Mouse (Mus musculus) 3T3-L1 (cell line): ENCODE data around the gene Hnrnpm.
"Not testable (repeated sequence)": the region's sequence is repeated elsewhere in the genome, so short reads cannot be mapped to it uniquely, and the experiment has no call there.

Experiments
- DNase-seq: peaks from one replicate; pipeline ENCODE4 v3.0.0-alpha.2; 2015; ENCODE audit warnings: low read depth, low spot score

Hnrnpm gene

DNA sequence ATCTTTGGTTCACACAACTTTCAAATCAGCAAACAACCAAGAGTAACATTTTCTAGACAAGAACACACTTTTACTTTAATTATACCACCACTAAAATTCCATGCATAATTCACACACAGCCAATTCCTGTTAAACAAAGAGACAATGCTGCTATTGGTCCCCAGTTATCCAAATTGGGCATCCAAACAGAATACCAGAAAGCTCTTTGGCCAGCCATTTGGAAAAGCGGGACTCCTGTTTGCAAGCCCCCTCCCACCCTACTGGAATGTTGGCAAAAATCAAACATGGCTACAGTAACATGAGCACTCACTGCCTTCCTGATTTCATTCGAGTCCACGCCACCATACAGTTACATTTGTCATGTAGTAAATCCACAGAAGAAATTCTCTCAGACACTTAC is 17.0 kb downstream of the Hnrnpm start:
- no peak for DNase-seq

DNA sequence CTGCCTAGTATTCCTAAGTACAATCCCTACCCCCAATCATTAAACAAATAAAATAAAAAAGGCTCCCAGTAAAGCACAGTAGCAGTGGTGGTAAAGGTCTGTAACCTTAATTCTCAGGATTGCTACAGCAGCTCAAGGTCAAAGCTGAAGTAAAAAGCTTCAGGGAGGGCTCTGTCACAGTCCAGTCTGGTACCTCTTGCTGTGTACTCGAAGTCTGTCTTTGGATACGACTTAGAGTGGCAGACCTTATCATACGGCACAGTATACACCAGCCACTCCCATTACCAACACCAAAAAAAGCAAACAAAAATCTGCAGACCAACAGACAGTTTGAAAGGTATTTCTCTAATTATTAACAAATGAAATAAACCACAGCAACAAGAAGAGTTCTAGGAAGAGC is 19.8 kb downstream of the Hnrnpm start:
- DNase-seq: no peak

DNA sequence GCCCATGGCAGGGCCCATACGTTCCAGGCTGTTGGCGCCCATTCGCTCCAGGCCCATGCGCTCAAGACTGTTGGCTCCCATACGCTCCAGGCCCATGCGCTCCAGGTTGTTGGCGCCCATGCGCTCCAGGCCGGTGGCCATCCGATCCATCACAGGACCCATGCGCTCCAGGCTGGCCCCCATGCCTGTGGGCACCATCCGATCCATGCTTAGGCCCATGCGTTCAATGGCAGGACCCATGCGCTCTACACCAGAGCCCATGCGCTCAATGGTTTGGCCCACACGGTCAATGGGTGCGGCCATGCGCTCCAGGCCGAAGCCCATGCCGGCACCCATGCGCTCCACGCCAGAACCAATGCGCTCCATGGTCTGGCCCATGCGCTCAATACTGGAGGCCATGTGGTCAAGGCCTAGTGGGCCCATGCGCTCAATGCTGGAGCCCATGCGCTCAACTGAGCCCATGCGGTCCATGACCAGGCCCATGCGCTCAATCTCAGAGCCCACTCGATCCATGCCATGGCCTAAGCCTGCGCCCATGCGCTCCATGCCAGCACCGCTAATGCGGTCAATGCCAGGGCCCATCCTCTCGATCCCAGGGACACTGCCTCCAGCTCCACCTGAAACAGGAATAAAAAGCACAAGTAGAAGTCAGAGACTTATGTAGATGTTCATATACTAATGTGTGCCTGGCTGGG is 36.7 kb downstream of the Hnrnpm start:
- DNase-seq: no peak

DNA sequence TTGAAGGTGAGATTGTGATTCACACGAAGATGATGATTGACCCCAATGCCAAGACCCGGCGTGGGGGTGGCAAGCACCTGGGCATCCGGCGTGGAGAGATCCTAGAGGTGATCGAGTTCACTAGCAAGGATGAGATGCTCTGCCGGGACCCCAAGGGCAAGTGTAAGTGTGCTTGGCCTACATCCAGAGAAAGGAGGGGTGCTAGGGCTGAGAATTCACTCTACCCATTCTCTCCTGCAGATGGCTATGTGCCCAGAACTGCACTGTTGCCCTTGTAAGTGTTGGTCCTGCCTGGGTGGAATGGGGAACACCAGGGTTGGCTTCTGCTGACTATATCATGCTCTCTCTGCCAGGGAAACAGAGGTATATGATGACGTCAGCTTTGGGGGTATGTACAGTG is 41.6 kb downstream of the Hnrnpm start:
- DNase-seq: no peak

DNA sequence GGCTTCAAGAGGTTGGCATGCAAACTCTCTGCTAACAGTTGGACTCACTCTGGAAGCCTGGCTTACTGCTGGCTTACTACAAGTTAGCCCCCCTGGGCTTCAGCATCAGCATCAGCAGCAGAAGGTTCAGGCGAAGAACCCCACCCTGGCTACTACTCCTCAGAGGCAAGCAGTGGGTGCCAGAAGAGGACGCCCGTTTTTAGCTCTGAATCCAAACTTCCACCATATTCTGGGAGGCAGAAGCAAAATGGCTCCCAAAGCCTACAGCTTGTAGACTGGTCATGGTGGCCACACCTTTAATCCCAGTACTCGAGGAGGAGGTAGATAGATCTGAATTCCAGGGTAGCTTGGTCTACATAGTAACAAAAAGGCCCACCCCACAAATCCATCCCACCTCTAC is 42.6 kb downstream of the Hnrnpm start:
- no peak for DNase-seq

DNA sequence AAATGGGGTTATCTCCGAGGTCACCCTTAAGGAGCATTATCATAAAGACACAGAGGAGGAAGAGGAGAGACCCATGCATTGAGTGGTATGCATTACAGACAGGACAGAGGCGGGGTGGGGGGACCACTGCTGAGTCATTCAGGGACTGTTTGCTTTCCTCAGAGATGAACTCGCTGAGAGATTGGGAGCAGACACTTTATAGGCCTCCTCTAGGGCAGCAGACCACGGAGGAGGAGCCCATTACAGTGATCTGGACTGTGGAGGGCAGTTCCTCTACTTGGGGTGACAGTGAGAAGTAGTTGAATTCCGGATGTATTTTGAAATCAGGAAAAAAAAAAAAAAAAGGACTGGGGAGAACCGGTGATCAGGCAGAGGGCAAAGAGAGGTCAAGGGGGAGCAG is 46.9 kb downstream of the Hnrnpm start:
- no peak for DNase-seq

DNA sequence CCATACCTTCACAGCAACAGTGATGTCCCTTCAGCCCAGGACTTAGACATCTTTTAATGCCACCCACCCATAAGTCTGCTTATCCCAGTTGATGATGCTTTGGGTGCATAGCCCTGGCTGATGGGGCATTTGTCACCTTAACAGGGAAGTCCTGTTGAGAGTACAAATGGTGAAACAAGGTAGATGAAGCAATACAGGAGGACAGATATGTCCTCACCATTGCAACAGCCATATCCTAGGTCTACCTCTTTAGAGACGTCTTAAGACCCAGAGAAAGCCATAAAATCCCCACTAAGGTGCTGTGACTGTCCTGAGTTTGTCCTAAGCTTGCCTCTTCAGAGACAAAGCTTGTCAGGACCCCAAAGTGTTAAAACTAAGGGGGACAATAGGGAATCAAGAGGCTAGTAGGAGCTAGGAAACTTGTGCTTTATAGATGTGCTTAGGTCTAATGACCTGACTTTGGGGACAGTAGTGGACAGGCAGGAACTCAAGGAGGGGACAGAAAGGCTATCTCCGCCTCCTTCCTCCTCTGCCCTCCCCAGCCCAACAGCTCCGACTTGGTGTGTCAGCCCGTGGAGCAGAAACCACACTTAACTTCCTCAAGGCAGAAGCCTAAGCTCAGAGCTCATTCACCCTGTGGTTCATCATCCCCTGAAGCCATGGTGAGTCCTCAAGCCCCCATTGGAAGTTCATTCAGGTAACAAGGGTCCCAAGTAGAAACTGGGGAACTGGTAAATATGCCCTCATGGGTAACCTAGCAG is 49.0 kb downstream of the Hnrnpm start, which contains the start of gene Pram1:
Gene Pram1 (plus strand): TSS at position 541 of the 761 bp plus-strand sequence.
- no peak for DNase-seq

DNA sequence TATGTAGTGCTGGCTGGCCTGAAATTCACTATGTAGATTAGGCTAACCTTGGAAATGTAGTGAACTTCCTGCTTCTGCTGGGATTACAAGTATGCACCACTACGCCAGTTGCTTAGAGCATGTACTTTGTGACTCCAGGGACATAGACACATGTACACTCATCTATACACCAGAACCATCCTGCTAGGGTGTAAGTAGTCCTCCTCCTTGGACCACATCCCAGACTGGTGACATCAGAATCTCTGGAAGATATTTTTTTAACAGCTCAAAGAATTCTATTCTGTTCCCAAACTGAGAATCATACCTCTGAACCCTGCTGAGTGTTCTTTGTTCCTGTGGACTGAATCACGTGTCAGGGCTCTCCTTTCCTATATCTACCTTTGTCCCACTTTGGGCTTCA is 49.6 kb downstream of the Hnrnpm start:
- peak; percentile 85 for DNase-seq

DNA sequence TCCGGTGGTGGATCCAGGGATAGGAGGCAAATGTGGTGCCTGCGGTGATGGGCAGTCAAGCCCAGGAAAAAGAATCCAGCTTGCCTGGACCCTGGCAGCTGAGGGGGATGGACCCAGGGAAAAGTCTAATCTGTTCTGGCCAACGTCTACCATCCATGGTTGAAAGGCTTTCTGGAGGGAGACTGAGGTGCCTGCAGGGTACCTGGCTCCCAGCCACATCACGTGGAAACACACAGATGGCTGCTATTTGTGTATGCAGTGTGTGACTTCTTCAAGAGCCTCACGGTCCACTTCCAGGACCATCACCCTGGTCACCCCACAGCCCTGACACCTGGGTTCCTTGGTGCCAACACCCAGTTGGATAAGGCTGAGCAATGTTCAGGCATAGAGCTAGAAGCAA is 54.9 kb downstream of the Hnrnpm start:
- no peak for DNase-seq

DNA sequence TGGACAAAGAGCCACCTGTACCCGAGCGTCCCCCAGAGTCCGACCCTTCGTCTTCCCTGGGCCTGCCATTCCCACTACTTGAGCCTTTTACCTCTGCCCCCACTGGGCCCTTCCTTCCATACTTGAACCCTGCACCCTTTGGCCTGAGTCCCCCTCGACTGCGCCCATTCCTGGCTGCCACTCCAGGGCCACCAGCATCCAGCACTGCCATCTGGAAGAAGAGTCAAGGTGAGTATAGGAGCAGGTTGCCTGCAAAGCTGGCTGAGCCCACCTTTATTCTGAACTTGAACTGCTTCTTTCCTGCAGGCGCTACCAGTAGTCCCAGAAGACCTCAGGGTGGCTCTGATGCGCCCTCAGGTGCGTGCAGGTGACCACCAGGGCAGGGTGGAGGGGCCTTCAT is 55.4 kb downstream of the Hnrnpm start:
- DNase-seq: no peak

DNA sequence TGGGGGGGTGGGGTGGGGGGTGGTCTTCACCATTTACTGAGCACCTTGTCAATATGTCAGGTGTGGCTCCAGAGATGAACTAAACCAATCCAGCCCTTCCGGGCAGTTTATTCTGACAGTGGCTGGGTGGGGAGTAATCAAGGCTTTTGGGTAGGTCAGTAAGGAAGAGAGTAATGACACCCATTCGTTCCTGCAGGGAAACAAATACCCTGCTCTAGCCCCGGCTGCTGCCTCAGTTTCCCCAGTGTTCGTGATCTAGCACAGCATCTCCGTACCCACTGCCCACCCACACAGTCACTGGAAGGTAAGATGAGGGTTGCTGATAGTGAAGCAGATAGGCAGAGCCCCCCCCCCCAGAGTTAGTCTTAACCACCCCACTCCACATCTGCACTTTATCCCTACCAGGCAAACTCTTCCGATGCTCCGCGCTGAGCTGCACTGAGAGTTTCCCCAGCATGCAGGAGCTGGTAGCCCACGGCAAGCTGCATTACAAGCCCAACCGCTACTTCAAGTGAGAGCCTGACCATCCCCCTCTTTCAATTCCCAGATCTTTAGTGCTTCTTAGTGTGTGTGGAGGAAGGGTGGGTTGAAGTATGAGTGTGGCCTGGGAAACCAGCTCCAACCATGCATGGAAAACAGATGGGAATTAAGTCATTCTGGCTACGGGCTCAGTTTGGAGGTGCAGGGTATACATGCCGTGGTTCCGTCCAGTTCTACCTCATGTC is 56.3 kb downstream of the Hnrnpm start:
- peak; percentile 55 for DNase-seq

DNA sequence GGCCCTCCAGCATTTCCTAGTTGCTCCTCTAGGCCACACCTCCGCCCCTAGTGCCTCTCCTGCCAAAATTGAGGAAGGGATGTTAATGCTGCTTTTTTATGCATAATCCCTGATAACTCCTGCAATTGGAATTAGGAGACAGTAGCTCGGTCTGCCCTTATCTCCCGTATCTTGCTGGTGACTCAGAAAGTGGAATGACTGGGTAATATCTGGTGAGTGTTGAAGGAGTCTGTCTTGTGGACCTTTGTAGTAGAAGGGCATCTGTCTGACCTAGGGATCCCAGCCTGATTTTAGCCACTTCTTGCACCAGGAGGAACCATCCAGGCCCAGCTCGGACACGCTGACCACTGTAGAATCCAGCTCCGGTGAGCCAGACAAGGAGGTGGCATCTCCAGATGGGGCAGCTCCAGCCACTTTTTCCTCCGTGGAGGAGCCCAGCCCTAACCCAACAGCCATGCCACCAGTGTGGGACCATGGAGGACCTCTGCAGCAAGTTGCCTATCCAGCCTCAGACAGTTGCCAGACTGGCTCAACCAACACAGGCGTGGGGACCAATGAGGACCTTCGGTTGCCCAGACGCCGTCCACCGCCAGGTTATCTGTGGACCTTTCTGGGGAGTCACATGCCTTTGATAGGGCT is 57.1 kb downstream of the Hnrnpm start:
- DNase-seq: no peak

DNA sequence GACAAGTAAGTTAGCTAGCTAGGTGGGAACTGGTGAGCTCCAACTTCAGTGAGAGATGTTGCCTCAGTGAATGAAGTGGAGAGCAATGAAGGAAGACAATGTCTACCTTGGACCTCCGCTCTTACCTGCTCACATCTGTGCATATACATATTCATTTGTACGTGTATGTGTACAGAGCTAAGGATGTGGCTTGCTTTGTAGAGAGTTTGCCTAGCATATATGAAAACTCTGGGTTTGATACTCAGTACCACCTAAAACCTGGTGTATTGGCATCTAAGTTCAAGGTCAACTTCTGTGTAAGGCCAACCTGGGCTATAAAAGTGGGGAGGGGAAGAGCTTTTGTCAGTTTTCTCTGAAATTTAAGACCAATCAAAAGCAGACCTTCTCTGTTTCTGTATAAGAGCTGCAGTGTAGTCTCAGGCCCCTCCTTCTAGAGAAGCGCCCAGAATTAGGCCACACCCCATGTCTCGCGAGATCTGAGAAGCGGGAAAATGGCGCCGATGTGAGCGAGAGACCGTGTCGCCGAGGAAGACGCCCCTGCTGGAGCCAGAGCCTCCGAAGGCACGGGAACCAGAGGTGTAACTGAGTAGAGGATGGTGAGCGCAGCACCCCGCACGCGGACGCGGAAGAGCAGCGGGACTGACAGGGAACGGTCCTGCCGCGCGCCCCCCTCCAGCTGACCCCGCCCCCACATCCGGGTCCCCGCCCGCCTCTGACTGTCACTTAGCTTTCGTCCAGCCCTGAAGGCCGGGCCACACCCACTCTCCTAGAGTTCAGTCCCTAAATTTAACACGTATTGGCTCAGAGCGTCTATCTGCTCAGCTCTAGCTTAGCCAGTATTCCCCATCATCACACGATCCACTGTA is 57.8 kb downstream of the Hnrnpm start, which contains the start of gene Zfp414:
Gene Zfp414 (plus strand): TSS at position 470 of the 866 bp plus-strand sequence.
- peak; percentile 97 for DNase-seq

DNA sequence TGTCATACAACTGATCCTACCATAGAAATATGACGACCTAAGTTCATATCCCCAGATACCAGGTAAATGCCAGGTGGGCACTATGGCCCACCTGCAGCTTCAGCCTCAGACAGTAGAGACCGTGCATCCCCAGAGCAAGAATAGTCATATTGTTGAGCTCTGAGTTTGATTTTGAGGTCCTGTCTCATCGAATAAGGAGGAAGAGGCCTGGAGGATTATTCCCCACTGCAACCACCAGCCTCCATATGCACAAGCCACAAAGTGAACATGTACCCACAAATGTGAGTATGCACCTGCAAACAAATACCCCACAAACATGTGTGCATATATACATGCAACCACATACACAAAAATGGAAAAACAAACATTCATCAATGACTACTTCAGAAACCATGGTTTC is 59.4 kb downstream of the Hnrnpm start:
- no peak for DNase-seq

DNA sequence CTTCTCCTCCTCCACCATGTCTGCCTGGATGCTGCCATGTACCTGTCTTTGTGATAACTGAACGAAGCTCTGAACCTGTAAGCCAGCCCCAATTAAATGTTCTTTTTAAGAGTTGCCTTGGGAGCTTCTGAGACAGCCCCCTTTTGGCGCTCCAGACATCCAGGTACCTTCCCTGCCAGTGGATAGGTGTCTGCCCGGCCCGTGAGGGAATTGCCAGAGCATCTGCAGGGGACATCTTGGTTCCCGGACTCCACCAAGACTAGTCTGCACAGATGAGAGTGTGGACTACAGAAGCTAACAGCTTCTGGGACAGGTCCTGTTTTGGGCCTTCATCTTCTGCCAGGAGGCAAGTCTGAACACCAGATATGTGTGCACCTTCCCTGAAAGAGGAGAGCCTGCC is 72.9 kb downstream of the Hnrnpm start:
- not testable (repeated sequence) for DNase-seq

DNA sequence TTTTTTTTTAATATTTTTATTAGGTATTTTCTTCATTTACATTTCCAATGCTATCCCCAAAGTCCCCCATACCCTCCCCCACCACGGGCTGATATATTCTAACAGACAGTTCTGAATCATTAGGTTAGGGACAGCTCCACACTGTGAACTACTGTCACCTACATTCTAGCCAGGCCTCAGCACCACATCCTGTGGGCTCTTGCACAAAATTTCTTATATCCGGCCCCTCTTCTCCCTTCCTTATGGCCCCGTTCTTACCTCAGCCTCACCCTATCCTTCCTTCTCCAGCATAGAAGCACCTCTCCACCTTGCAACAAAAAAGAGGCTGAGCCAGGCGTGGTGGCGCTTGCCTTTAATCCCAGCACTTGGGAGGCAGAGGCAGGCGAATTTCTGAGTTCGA is 76.1 kb downstream of the Hnrnpm start:
- no peak for DNase-seq

DNA sequence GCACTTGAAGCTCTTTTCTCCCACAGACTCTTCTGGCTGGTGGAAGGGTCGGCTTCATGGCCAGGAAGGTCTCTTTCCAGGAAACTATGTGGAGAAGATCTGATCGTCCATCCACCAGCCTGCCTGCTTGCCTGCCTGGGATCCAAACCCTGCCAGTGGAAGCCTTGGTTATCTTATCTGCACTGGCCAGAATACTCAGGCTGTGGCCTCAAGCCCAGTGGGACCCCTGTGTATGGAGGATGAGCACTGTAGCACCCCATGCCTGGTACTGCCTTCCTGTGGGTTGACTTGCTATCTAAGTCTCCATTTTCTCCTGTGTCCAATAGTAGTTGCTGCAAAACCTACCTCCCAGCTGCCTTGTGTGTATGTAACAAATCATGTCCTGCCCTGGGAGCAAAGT is 79.4 kb downstream of the Hnrnpm start:
- DNase-seq: no peak

DNA sequence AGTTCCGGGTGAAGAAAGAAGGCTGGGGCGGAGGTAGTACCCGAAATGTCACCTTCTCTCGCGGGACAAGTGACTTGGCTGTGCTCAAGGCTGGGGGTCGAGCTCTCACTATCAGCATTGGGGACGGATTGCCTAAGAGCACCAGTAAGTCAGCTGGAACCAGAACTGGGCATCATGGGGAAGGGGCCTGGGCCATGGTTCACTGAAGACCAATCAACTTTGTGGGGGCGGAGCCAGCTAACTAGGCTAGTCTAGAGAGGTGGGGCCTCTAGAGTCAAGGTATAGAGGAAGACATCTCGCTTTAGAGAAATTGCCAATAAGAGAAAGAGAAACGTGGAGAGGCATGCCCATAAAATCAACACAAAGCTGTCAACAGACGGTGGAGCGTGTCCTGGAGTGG is 84.7 kb downstream of the Hnrnpm start:
- no peak for DNase-seq

DNA sequence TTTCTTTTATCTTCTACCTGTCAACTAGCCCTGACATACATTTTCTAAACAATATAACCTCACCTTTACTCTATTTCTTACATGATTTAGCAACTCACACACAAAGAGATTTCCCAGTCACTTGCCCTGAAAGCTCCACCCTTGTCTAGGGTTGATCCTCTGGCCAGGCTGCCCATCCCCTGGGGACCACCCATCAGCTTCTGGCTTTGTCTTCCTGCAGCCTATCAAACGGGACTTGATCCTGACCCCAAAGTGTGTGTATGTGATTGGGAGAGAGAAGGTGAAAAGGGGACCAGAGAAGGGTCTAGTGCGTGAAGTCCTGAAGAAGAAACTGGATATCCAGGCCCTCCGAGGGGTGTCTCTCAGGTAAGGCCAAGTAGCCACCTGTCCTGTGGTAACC is 85.8 kb downstream of the Hnrnpm start:
- DNase-seq: no peak

DNA sequence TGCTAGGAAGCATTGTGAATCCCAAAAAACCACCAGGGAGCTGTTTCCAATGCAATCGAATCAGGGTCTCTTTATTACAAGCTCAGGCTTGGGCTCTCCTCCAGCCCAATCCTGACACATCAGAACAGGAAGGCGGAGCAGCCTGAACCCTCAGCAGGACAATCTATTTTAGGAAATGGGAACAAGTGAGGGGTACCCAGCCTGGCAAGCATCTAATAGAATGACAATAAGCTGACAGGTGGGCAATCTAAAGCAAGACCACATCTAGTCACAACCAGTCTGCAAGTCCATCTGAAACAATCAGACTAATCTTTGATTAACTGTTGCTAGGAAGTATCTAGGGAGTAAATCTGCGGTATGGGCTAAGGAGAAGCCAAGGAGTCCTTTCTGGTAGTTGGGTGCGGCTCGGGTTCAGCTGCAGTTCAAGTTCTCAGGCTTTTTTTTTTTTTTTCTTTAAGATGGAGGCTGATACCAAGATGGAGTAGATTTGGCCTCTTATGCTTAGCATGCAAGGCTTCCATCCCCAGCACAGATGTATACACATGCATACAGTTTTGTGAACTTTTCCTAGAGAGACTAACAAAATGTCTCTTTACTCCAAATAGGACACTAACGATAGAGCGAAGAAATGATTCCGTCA is 86.7 kb downstream of the Hnrnpm start:
- DNase-seq: no peak

DNA sequence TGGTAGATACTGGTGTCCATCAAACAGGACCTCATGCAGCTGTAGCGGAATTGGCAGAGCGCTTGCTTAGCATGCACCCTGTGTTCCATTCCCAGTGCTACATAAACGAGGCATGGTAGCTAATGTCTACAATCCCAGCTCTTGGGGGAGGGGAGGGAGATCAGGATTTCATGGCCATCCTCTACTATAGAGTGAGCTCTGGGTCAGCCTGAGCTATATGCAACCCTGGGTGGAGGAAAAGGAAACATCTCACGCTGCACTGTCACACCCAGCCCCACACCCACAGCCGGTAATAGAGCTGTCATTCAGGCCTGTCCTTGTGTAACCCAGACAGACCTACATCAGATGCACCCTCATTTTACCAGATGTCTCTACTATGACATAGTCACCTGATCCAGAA is 88.2 kb downstream of the Hnrnpm start:
- no peak for DNase-seq
